ENCODE assay signal across 9 mouse cellular contexts in genomic region chr11:109221209-109222007, GRCm38 (mm10).
DNase-seq lines count a peak whose midpoint lies in the region; ATAC-seq and TF ChIP-seq lines count a peak whose summit lies in the region.
"Had no signal": no experiment of that assay in that cellular context is flagged by ENCODE, and none has a peak within 500 bp of the region (broad histone marks: within the 10 kb centered on the region; RNA-seq: fewer than 3 reads in every experiment).

No protein-coding gene starts in this region.

- TF ChIP-seq EP300 in liver, embryonic 14.5 days (IDR thresholded peaks at IDR 0.05; ENCODE audit: low read depth) = no peak

- no peaks in the 10 kb centered on the region for H3K36me3 ChIP-seq in liver, embryonic 14.5 days (replicated peaks; ENCODE audit: control insufficient read depth, insufficient read depth, low read depth)
- H3K36me3 ChIP-seq in liver, embryonic 11.5 days (ENCODE audit: control insufficient read depth, insufficient read depth, low read length) = no peaks in the 10 kb centered on the region

- H3K9ac ChIP-seq in liver, embryonic 14.5 days (replicated peaks) = no peak overlapping the region
- H3K9ac ChIP-seq in liver, embryonic 11.5 days (ENCODE audit: low read depth, low read length) = no peak overlapping the region

- H3K4me3 ChIP-seq in liver, embryonic 14.5 days (ENCODE audit: insufficient read depth in 1 of 2, low read depth in 2 of 2, low read length in 2 of 2) = no peak overlapping the region
- no peak overlapping the region for H3K4me3 ChIP-seq in liver, embryonic 11.5 days (ENCODE audit: low read depth, low read length)

- no peaks in the 10 kb centered on the region for H3K4me1 ChIP-seq in liver, embryonic 14.5 days (replicated peaks; ENCODE audit: control insufficient read depth in 2 of 2, insufficient read depth in 2 of 2, low read length in 1 of 2)
- no peaks in the 10 kb centered on the region for H3K4me1 ChIP-seq in liver, embryonic 11.5 days (replicated peaks; ENCODE audit: control insufficient read depth, insufficient read depth, low read length)

- TF ChIP-seq CTCF in liver, embryonic 14.5 days (IDR thresholded peaks at IDR 0.05; ENCODE audit: low read depth) = peak; percentile 24

- no peak overlapping the region for H3K4me2 ChIP-seq in liver, embryonic 14.5 days (ENCODE audit: low read depth)
- no peak overlapping the region for H3K4me2 ChIP-seq in liver, embryonic 11.5 days

- peak; percentile 67; the same call in 1 of the 2 replicates for ATAC-seq in frontal cortex, adult (ENCODE audit: low TSS enrichment)
- no peak for ATAC-seq in liver, embryonic 14.5 days (ENCODE audit: insufficient read depth)
- no peak for ATAC-seq in liver, embryonic 11.5 days (replicated peaks; ENCODE audit: low FRiP score)

- H3K9me3 ChIP-seq in liver, embryonic 14.5 days (ENCODE audit: control insufficient read depth, low read length) = no peaks in the 10 kb centered on the region
- no peaks in the 10 kb centered on the region for H3K9me3 ChIP-seq in liver, embryonic 11.5 days (ENCODE audit: control insufficient read depth, low read length)

- WGBS in liver, embryonic 14.5 days (ENCODE audit: insufficient replicate concordance) = 30% methylated on average over 4 of the region's 4 CpGs
- WGBS in liver, embryonic 11.5 days = 42% methylated on average over 4 of the region's 4 CpGs

- DNase-seq in frontal cortex, postnatal 25 days (ENCODE audit: low spot score in 2 of 2) = no peak
- DNase-seq in liver, embryonic 14.5 days (ENCODE audit: low read depth in 3 of 3, low spot score in 3 of 3) = no peak
- no peak for DNase-seq in liver, embryonic 11.5 days (ENCODE audit: low spot score)
- DNase-seq in NIH3T3 (ENCODE audit: low read depth) (peak; percentile 22), adipocyte (ENCODE audit: low spot score) (no peak)
- peak; percentile 77 for DNase-seq in lung, postnatal 10 days
- DNase-seq in thymus, adult 18-20 months = no peak
- DNase-seq: liver had no signal

- H3K27ac ChIP-seq in liver, embryonic 14.5 days = no peak overlapping the region
- H3K27ac ChIP-seq in liver, embryonic 11.5 days (ENCODE audit: low read depth, low read length) = no peak overlapping the region

- no peaks in the 10 kb centered on the region for H3K27me3 ChIP-seq in liver, embryonic 14.5 days (ENCODE audit: control insufficient read depth, insufficient read depth, low read length)
- 0 out of 2 replicates have a peak, but pooled peaks cover 3% of the 10 kb centered on the region for H3K27me3 ChIP-seq in liver, embryonic 11.5 days (replicated peaks; ENCODE audit: control insufficient read depth, insufficient read depth, low read length)

Comparison
In these comparisons a context has a peak if more than half of its experiments do, and no peak if none do; other contexts are left out.
1. DNase-seq: peak in NIH3T3 (single experiment) and lung, postnatal 10 days (single experiment); none in frontal cortex, postnatal 25 days (0 of 2), liver, embryonic 14.5 days (0 of 3), liver, embryonic 11.5 days (single experiment), adipocyte (single experiment) and thymus, adult 18-20 months (0 of 2).